Mouse (Mus musculus) C2C12 (cell line): ENCODE results near the gene Wt1.

Experiments used
- CTCF ChIP-seq: IDR thresholded peaks from one replicate; pipeline ENCODE4 v1.5.1; 2011; ENCODE audit not compliant: control insufficient read depth, insufficient read depth, insufficient read length
- MAX ChIP-seq: IDR thresholded peaks from one replicate; pipeline ENCODE4 v1.6.1; 2011; ENCODE audit warnings: mild to moderate bottlenecking, control low read depth
- MYOG ChIP-seq: IDR thresholded peaks from one replicate; pipeline ENCODE4 v1.6.1; 2011; ENCODE audit not compliant: control insufficient read depth, insufficient read length; ENCODE audit errors: extremely low read depth
- USF1 ChIP-seq: IDR thresholded peaks from one replicate; pipeline ENCODE4 v1.6.1; 2011; ENCODE audit warnings: low read depth, mild to moderate bottlenecking, control low read depth, moderate library complexity

- TF ChIP-seq CTCF (no peak), USF1 (no peak), MYOG (no peak), MAX (no peak)
These were observed 2.4 kb upstream of the Wt1 start for GRCm38 (mm10) chr2:105123881-105124280.
